Mouse (Mus musculus) embryonic fibroblast, embryonic 13.5 days (primary cell): ENCODE data around the gene Itgb5. TPM values are rescaled to one million over a fixed set of nuclear protein-coding genes. Genes with fewer than 3 reads are reported as not detected.

Experiments
- H3K27ac ChIP-seq: 2 replicates; pipeline ENCODE4 v1.5.1; 2012; ENCODE audit warnings: low read length, control low read depth, inconsistent platforms; ENCODE audit not compliant: insufficient read depth
- H3K4me1 ChIP-seq: 2 replicates; pipeline ENCODE4 v1.6.1; 2011; ENCODE audit warnings: low read length; ENCODE audit not compliant: control insufficient read depth, insufficient read depth
- H3K4me3 ChIP-seq: 2 replicates; pipeline ENCODE4 v1.5.1; 2011; ENCODE audit warnings: mild to moderate bottlenecking, control low read depth, low read length; ENCODE audit not compliant: insufficient read depth
- CTCF ChIP-seq: IDR thresholded peaks from 2 replicates; pipeline ENCODE4 v1.5.1; 2011; ENCODE audit warnings: mild to moderate bottlenecking, control low read depth, low read length, moderate library complexity, borderline replicate concordance; ENCODE audit not compliant: insufficient read depth
- POLR2A ChIP-seq: IDR thresholded peaks from 2 replicates; pipeline ENCODE4 v1.6.1; 2011; ENCODE audit warnings: low read depth, mild to moderate bottlenecking, control low read depth, low read length, moderate library complexity
- polyA plus RNA-seq: library from polyadenylated mRNA; stranded (reverse); fragments of >200 nt; gene quantifications from 2 replicates; pipeline ENCODE4 v1.2.4, GENCODE M21; 2011; ENCODE audit warnings: low read depth; ENCODE audit not compliant: missing spikeins, insufficient read length

Gene Itgb5
- polyA plus RNA-seq, 1 experiment: 348 TPM

DNA sequence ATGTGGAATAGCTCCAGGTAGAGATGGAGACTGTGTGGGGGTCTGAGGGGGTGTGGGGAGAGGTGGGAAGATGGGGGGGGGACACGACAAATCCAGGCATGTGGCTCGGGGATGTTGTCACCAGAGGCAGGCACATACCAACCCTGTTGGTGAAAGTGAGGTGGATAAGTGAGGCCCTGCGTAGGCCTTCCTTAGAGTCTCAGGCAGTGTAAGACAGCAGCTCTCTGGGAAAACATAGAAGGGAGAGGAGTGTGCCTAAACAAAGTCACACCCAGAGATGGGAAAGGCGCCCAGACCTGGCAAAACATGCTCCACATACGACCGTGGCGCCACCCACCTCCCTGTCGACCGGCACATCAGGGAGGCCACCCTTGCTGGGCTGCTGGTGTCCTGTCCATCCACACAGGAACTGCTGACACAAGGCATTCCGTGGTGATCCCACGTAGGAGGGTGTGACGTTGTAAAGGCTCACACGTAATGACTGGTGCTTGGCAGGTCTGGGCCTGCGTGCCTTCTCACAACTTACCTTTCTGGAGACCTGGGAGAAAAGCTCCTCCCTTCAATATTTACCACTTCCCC lies 42.5 kb downstream of the Itgb5 start:
- TF ChIP-seq CTCF (no peak), POLR2A (no peak)
- Histone ChIP-seq H3K4me1 (peaks cover 33% of the 10 kb centered on the region), H3K4me3 (no peak overlapping the region), H3K27ac (peak overlapping the region; percentile 96)

- no peak overlapping the region for H3K4me3 ChIP-seq
- peak overlapping the region; percentile 96 for H3K27ac ChIP-seq
- H3K4me1 ChIP-seq: peaks cover 38% of the 10 kb centered on the region
- no peak for TF ChIP-seq POLR2A
- no peak for TF ChIP-seq CTCF
These were observed 43.8 kb downstream of the Itgb5 start for GRCm38 (mm10) chr16:33873282-33873681.

GRCm38 (mm10) chr16:33878041-33878783 lies 48.7 kb downstream of the Itgb5 start:
- no peak overlapping the region for H3K4me3 ChIP-seq
- peaks cover 29% of the 10 kb centered on the region for H3K4me1 ChIP-seq
- peak; percentile 53 for TF ChIP-seq POLR2A
- TF ChIP-seq CTCF: no peak
- peak overlapping the region; percentile 99 for H3K27ac ChIP-seq

DNA sequence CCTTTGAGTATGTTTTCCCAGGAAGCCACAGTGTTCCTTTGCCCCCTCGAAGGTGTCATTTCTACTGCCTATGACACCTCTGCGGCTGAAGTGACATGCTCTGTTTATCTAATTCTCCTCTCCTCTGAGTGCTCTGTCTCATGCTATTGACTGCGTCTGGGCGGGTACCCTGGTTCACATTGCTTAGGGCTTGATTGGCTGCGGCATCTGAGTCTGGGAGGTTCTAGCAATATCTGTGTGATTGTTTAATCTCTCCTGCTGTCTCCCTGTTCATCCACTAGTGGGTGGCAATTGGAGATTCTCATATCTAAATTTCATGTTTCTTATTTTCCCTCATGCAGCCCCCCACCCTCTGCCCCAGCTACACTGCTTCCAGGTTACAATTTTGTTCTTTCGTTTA lies 49.6 kb downstream of the Itgb5 start:
- TF ChIP-seq CTCF (no peak), POLR2A (0 out of 2 replicates have a peak, but pooled peaks have one; percentile 28)
- no peak overlapping the region for H3K4me3 ChIP-seq
- H3K4me1 ChIP-seq: peaks cover 23% of the 10 kb centered on the region; the same call in 1 of the 2 replicates
- H3K27ac ChIP-seq: peak overlapping the region; percentile 99

- TF ChIP-seq POLR2A (no peak), CTCF (no peak)
- Histone ChIP-seq H3K27ac (peak overlapping the region; percentile 99; the same call in 1 of the 2 replicates), H3K4me1 (peaks cover 23% of the 10 kb centered on the region; the same call in 1 of the 2 replicates)
These were observed 50.1 kb downstream of the Itgb5 start for GRCm38 (mm10) chr16:33879556-33879955.

DNA sequence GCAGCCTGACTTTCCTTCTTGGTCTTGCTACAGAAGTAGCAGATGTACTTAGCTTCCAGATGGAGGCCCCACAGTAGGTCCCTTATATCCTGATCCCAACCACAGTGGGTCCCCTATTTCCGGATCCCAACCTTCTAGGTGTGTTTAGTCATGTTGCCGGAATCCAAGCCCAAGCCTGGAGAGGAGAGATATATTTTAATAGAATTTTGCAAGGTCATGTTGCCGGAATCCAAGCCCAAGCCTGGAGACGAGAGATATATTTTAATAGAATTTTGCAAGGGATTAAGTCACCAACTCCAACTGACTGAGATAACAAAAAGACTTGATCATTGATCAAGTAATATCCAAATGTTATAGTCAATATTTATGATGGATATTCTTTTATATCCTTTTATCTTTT lies 51.3 kb downstream of the Itgb5 start:
- H3K27ac ChIP-seq: no peak overlapping the region
- no peak overlapping the region for H3K4me3 ChIP-seq
- no peak for TF ChIP-seq CTCF
- TF ChIP-seq POLR2A: no peak
- peaks cover 28% of the 10 kb centered on the region for H3K4me1 ChIP-seq

More at GRCm38 (mm10) chr16:33879556-33879955, 50.1 kb downstream of the Itgb5 start:
- H3K4me3 ChIP-seq: no peak overlapping the region

DNA sequence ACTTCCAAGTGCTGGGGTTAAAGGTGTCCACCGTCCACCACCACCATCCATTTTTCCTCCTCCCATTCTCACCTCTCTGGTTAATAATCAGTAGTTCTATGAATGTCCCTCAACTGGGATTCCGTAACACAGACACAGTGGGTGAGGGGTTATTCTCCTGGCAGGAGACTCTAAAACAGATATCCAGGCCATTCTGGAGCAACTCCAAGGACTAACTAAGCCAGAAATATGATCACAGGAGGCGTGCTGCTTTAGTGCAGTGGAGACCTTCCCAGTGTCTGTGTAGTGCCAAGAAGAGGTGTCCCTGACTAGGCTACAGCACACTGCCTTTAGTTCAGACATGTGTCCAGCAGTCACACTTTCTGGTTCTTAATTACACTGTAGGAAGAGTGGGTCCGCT lies 53.1 kb downstream of the Itgb5 start:
- H3K4me1 ChIP-seq: peaks cover 24% of the 10 kb centered on the region
- TF ChIP-seq POLR2A (no peak), CTCF (no peak)
- peak overlapping the region; percentile 19; the same call in 1 of the 2 replicates for H3K27ac ChIP-seq

DNA sequence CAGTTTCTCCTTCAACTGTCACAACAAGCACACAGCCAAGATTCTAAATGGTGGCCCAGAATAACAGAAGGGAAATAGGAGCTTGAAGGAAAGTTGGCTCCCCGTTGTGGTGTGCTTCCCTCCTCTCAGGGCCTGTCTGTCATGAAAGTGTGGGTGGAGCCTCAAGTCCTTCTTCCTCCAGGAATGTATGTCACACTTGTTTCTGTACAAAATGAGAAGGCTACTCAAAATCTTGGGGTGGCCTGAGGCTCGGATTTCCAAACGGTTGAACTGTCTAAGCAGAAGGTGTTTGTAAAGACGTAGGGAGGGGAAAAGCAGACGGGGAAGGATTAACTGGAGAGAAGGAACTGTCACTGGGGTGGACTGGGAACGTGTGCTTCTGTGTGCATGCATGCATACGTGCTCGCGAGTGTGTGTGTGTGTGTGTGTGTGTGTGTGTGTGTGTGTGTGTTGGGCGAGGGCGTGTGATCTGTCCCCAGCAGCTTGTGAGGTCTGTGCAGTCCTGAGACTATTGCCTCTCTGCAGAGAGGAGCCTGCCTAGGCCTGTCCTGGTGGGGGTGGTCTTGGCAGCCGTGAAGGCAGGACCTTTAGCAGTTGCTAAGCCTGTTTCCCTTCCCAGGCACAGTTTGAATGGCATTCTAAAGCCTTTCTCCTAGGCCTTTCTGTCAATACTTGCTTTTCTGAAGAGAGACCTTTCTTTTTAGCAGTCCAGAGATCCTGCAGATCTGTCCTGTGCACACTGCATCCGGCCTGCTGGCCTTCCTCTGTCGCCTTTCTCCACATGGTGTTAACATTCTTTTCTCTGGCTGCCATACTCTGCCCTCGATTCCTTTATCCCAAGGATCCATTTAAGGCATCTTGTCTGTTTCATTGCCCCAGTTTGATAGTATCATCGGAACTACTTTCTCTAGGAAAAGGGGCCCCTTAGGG lies 53.8 kb downstream of the Itgb5 start:
- peak overlapping the region; percentile 59; the same call in 1 of the 2 replicates for H3K27ac ChIP-seq
- H3K4me3 ChIP-seq: no peak overlapping the region
- TF ChIP-seq CTCF: no peak
- TF ChIP-seq POLR2A: no peak
- H3K4me1 ChIP-seq: peaks cover 30% of the 10 kb centered on the region

More for the DNA sequence above, 53.1 kb downstream of the Itgb5 start:
- no peak overlapping the region for H3K4me3 ChIP-seq

DNA sequence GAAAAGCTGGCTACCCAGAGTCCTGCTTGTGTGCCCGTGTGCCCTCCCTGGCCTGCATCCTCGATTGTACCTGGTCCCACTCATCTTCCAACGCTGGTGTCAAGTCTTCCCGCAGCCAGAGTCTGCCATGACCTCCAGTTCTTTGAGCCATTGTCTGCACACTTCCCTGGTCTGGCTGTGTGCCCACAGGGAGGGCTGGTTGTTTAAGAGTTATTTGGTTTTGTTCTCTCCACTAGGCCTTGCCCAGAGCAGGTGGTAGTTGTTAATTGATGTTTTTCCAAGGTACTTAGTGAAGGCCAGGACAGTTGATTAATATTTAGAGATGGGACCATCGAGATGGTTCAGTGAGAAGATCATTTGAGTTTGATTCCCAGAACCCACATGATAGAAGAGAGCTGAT lies 54.7 kb downstream of the Itgb5 start:
- H3K27ac ChIP-seq: no peak overlapping the region
- peaks cover 31% of the 10 kb centered on the region for H3K4me1 ChIP-seq
- TF ChIP-seq POLR2A (no peak), CTCF (no peak)
- H3K4me3 ChIP-seq: no peak overlapping the region
